Mouse (Mus musculus): ENCODE measurements around the gene Umodl1. TPM values are rescaled to one million over a fixed set of nuclear protein-coding genes. Genes with fewer than 3 reads are reported as not detected.

Umodl1 gene
- polyA plus RNA-seq, 1 experiment from 2014 or later: not detected

DNA sequence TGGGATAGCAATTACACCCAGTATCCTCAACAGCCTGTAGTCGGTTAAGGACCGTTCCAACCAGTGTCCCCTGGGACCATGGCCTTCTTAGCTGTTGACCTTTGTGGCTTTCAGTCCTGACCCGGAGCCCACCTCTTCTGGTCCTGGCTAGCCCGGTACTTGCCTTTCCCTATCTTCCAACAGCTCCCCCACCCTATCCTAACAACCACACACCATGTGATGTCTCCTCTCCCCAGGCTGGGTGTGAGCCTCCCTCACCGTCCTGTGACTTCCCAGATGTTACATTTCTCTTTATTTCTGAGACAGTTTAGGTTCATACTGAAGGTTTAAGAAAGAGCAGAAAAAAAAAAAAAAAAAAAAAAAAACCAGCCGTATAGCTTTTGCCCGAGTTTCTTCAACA is 86.0 kb downstream of the Umodl1 start:
- Histone ChIP-seq H3K4me3 (ENCODE audit: low read depth, low read length) (no peak overlapping the region), H3K27ac (replicated peaks) (no peak overlapping the region), H3K9ac (ENCODE audit: low read length) (no peak overlapping the region), H3K4me2 (replicated peaks; ENCODE audit: low read depth) (no peak overlapping the region), H3K36me3 (ENCODE audit: control insufficient read depth, insufficient read depth, low read length) (no peaks in the 10 kb centered on the region), H3K9me3 (ENCODE audit: control insufficient read depth, low read length) (no peaks in the 10 kb centered on the region), H3K27me3 (ENCODE audit: control insufficient read depth, insufficient read depth, low read length) (no peaks in the 10 kb centered on the region), H3K4me1 (replicated peaks; ENCODE audit: control insufficient read depth, insufficient read depth) (no peaks in the 10 kb centered on the region)
- ATAC-seq (ENCODE audit: low FRiP score, low TSS enrichment) (no peak), DNase-seq (ENCODE audit: low spot score) (no peak)
- 61% methylated on average over 7 of the region's 7 CpGs for WGBS
- TF ChIP-seq CTCF (IDR thresholded peaks at IDR 0.05; ENCODE audit: low read depth): no peak
- no peak for TF ChIP-seq EP300 (optimal IDR thresholded peaks at IDR 0.05)

DNA sequence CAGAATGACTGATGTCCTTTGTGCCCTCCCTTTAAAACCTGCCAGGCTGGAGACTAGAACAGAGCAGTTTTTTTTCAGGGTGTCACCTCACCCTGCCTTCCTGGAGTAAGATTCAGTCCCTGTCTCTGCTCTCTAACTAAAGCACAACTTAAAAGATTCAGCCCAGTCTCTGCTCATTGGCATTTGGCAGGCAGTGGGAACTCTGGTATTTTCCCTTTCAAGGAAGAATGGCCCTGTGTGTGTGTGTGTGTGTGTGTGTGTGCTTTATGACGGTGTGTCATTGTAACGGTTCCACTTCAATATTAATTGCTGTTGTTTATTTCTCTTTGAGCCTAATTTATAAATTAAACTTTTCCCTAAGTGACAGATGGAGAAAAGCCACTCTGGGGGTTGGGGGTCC is 88.3 kb downstream of the Umodl1 start:
- Histone ChIP-seq H3K9ac (ENCODE audit: low read length) (no peak overlapping the region), H3K4me3 (ENCODE audit: low read depth, low read length) (no peak overlapping the region), H3K27me3 (ENCODE audit: control insufficient read depth, insufficient read depth, low read length) (no peaks in the 10 kb centered on the region), H3K36me3 (ENCODE audit: control insufficient read depth, insufficient read depth, low read length) (no peaks in the 10 kb centered on the region), H3K4me1 (replicated peaks; ENCODE audit: control insufficient read depth, insufficient read depth) (no peaks in the 10 kb centered on the region), H3K27ac (replicated peaks) (no peak overlapping the region), H3K9me3 (ENCODE audit: control insufficient read depth, low read length) (no peaks in the 10 kb centered on the region), H3K4me2 (replicated peaks; ENCODE audit: low read depth) (no peak overlapping the region)
- no peak for ATAC-seq (ENCODE audit: low FRiP score, low TSS enrichment)
- WGBS: 38% methylated on average over 2 of the region's 2 CpGs
- DNase-seq (ENCODE audit: low spot score): no peak
- TF ChIP-seq CTCF (IDR thresholded peaks at IDR 0.05; ENCODE audit: low read depth): no peak
- TF ChIP-seq EP300 (optimal IDR thresholded peaks at IDR 0.05): no peak

GRCm38 (mm10) chr17:31057151-31057890 is 102.9 kb downstream of the Umodl1 start, which contains the start of gene Abcg1:
Gene Abcg1, plus strand, starts transcription at chr17:31057675.
- no peaks in the 10 kb centered on the region for H3K9me3 ChIP-seq (ENCODE audit: control insufficient read depth, low read length)
- TF ChIP-seq EP300 (optimal IDR thresholded peaks at IDR 0.05) (no peak), CTCF (IDR thresholded peaks at IDR 0.05; ENCODE audit: low read depth) (peak; percentile 29; the same call in 1 of the 2 replicates)
- peak; percentile 73 for ATAC-seq (ENCODE audit: low FRiP score, low TSS enrichment)
- H3K36me3 ChIP-seq (ENCODE audit: control insufficient read depth, insufficient read depth, low read length): no peaks in the 10 kb centered on the region
- H3K4me1 ChIP-seq (replicated peaks; ENCODE audit: control insufficient read depth, insufficient read depth): 0 out of 2 replicates have a peak, but pooled peaks cover 6% of the 10 kb centered on the region
- peak within 1 kb of the TSS; percentile 50 for H3K9ac ChIP-seq (ENCODE audit: low read length)
- DNase-seq (ENCODE audit: low spot score): peak; percentile 74
- H3K4me3 ChIP-seq (ENCODE audit: low read depth, low read length): peak within 1 kb of the TSS; percentile 47
- 2% methylated on average over 48 of the region's 49 CpGs for WGBS
- H3K27me3 ChIP-seq (ENCODE audit: control insufficient read depth, insufficient read depth, low read length): peaks cover 8% of the 10 kb centered on the region; the same call in 1 of the 2 replicates
- 0 out of 2 replicates have a peak within 1 kb of the TSS, but pooled peaks have one; percentile 40 for H3K27ac ChIP-seq (replicated peaks)
- H3K4me2 ChIP-seq (replicated peaks; ENCODE audit: low read depth): peak within 1 kb of the TSS; percentile 66

GRCm38 (mm10) chr17:31057891-31058744 is 103.7 kb downstream of the Umodl1 start:
- Histone ChIP-seq H3K4me1 (replicated peaks; ENCODE audit: control insufficient read depth, insufficient read depth) (0 out of 2 replicates have a peak, but pooled peaks cover 6% of the 10 kb centered on the region), H3K4me3 (ENCODE audit: low read depth, low read length) (peak overlapping the region; percentile 47), H3K27ac (replicated peaks) (0 out of 2 replicates have a peak overlapping the region, but pooled peaks have one; percentile 40), H3K4me2 (replicated peaks; ENCODE audit: low read depth) (peak overlapping the region; percentile 66), H3K9me3 (ENCODE audit: control insufficient read depth, low read length) (no peaks in the 10 kb centered on the region), H3K9ac (ENCODE audit: low read length) (peak overlapping the region; percentile 50), H3K36me3 (ENCODE audit: control insufficient read depth, insufficient read depth, low read length) (no peaks in the 10 kb centered on the region), H3K27me3 (ENCODE audit: control insufficient read depth, insufficient read depth, low read length) (peaks cover 8% of the 10 kb centered on the region; the same call in 1 of the 2 replicates)
- ATAC-seq (ENCODE audit: low FRiP score, low TSS enrichment): peak; percentile 54
- TF ChIP-seq EP300 (optimal IDR thresholded peaks at IDR 0.05) (no peak), CTCF (IDR thresholded peaks at IDR 0.05; ENCODE audit: low read depth) (peak; percentile 10; the same call in 1 of the 2 replicates)
- DNase-seq (ENCODE audit: low spot score): no peak
- 2% methylated on average over 31 of the region's 31 CpGs for WGBS

DNA sequence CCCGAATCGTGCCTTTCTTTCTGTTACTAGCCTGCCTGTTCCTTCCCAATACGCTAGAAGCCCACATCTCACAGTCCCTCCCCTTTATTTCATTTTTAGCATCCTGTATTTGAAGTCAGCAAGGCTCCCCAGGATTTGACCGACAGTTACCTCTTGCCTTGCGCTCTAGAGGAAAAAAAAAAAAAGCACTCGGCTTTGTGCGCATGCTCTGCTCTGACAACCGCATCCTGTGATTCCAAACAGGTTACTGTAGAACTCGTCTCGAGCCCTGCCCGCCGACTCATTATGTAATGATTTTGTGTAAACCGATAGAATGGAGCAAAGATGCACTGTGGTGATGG is 104.3 kb downstream of the Umodl1 start:
- H3K4me2 ChIP-seq (replicated peaks; ENCODE audit: low read depth): peak overlapping the region; percentile 66
- H3K9me3 ChIP-seq (ENCODE audit: control insufficient read depth, low read length): no peaks in the 10 kb centered on the region
- peak; percentile 22; the same call in 1 of the 2 replicates for ATAC-seq (ENCODE audit: low FRiP score, low TSS enrichment)
- peaks cover 8% of the 10 kb centered on the region; the same call in 1 of the 2 replicates for H3K27me3 ChIP-seq (ENCODE audit: control insufficient read depth, insufficient read depth, low read length)
- H3K36me3 ChIP-seq (ENCODE audit: control insufficient read depth, insufficient read depth, low read length): no peaks in the 10 kb centered on the region
- 0 out of 2 replicates have a peak overlapping the region, but pooled peaks have one; percentile 24 for H3K27ac ChIP-seq (replicated peaks)
- H3K9ac ChIP-seq (ENCODE audit: low read length): no peak overlapping the region
- TF ChIP-seq CTCF (IDR thresholded peaks at IDR 0.05; ENCODE audit: low read depth): no peak
- TF ChIP-seq EP300 (optimal IDR thresholded peaks at IDR 0.05): no peak
- WGBS: under 1% methylated on average over 13 of the region's 13 CpGs
- DNase-seq (ENCODE audit: low spot score): peak; percentile 52
- H3K4me3 ChIP-seq (ENCODE audit: low read depth, low read length): peak overlapping the region; percentile 47
- H3K4me1 ChIP-seq (replicated peaks; ENCODE audit: control insufficient read depth, insufficient read depth): 0 out of 2 replicates have a peak, but pooled peaks cover 6% of the 10 kb centered on the region
